In the genomic region with DNA sequence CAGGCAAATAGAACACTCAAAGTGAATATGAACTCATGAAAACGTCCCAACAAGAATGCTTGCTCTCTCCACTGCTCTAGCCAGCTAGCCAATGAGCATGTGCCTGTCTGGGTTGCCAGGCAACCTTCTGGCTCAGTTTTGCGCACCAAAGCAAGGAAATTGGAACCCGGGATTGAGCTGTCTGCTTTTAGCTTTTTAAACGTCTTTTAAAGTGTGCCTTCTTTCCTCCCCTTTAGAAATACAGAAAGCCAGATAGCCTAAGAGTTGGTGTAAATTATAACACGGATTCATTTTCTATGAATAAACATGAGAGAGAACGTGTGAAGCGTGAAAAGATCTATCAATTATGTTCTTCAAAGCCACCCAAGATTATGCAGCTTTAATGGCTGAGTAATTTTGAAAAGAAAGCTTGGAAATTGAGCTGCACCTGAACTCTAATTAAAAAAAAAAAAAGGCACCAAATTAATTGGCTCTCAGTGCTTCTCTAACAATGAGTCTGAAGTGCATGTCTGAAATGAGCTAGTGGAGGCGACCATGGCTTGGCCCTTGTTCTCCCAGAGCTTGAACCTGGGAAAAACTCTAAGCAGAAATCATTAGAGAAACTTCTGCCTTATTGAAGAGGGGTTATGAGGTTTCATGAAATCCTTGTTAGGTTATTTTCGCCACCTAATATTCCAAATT, we compare ENCODE assay signal across 11 mouse cellular contexts. TPM values are rescaled to one million over a fixed set of nuclear protein-coding genes. Genes with fewer than 3 reads are reported as not detected.
DNase-seq lines count a peak whose midpoint lies in the region; ATAC-seq and TF ChIP-seq lines count a peak whose summit lies in the region.
"Had no signal": no experiment of that assay in that cellular context is flagged by ENCODE, and none has a peak within 500 bp of the region (broad histone marks: within the 10 kb centered on the region; RNA-seq: fewer than 3 reads in every experiment).

No protein-coding gene starts in this region.

- peak overlapping the region; percentile 41 for H3K4me2 ChIP-seq in hindbrain, embryonic 15.5 days
- no peak overlapping the region for H3K4me2 ChIP-seq in lung, postnatal 0 days (replicated peaks; ENCODE audit: low read depth, low read length)
- H3K4me2 ChIP-seq: heart, embryonic 13.5 days had no signal

- peak overlapping the region; percentile 49 for H3K27ac ChIP-seq in hindbrain, embryonic 15.5 days (replicated peaks)
- H3K27ac ChIP-seq in lung, postnatal 0 days (ENCODE audit: low read length) = no peak overlapping the region
- H3K27ac ChIP-seq: heart, embryonic 13.5 days; macrophage had no signal

- peaks cover 15% of the 10 kb centered on the region for H3K4me1 ChIP-seq in hindbrain, embryonic 15.5 days (replicated peaks)
- no peaks in the 10 kb centered on the region for H3K4me1 ChIP-seq in lung, postnatal 0 days (ENCODE audit: insufficient read depth, low read depth, low read length)
- H3K4me1 ChIP-seq: heart, embryonic 13.5 days had no signal

- H3K4me3 ChIP-seq in hindbrain, embryonic 15.5 days = no peak overlapping the region
- no peak overlapping the region for H3K4me3 ChIP-seq in lung, postnatal 0 days (ENCODE audit: low read depth, low read length)
- H3K4me3 ChIP-seq: heart, embryonic 13.5 days had no signal

- WGBS in hindbrain, embryonic 15.5 days = 19% methylated on average over 9 of the region's 9 CpGs
- 59% methylated on average over 9 of the region's 9 CpGs for WGBS in lung, postnatal 0 days

- no peak overlapping the region for H3K9ac ChIP-seq in hindbrain, embryonic 15.5 days
- H3K9ac ChIP-seq in lung, postnatal 0 days (replicated peaks; ENCODE audit: low read depth) = no peak overlapping the region
- H3K9ac ChIP-seq: heart, embryonic 13.5 days had no signal

- intact Hi-C loops in left cerebral cortex, postnatal 25 days (cut with DNase I) = no loop called here

- 0 out of 2 replicates have a peak, but pooled peaks cover 3% of the 10 kb centered on the region for H3K27me3 ChIP-seq in hindbrain, embryonic 15.5 days
- no peaks in the 10 kb centered on the region for H3K27me3 ChIP-seq in lung, postnatal 0 days (replicated peaks; ENCODE audit: insufficient read depth, low read length)
- H3K27me3 ChIP-seq: heart, embryonic 13.5 days had no signal

- peak; percentile 83; the same call in 1 of the 2 replicates for ATAC-seq in hindbrain, embryonic 15.5 days (ENCODE audit: low FRiP score, low read depth)
- no peak for ATAC-seq in lung, postnatal 0 days

- TF ChIP-seq EP300 in lung, postnatal 0 days (IDR thresholded peaks at IDR 0.05) = no peak

- H3K9me3 ChIP-seq in hindbrain, embryonic 15.5 days = no peaks in the 10 kb centered on the region
- H3K9me3 ChIP-seq in lung, postnatal 0 days (ENCODE audit: low read length) = no peaks in the 10 kb centered on the region
- H3K9me3 ChIP-seq: heart, embryonic 13.5 days had no signal

- H3K36me3 ChIP-seq in hindbrain, embryonic 15.5 days = no peaks in the 10 kb centered on the region
- no peaks in the 10 kb centered on the region for H3K36me3 ChIP-seq in lung, postnatal 0 days (ENCODE audit: insufficient read depth, low read length)
- H3K36me3 ChIP-seq: heart, embryonic 13.5 days had no signal

- peak; percentile 3 for DNase-seq in kidney, adult 11 months
- no peak for DNase-seq in kidney, adult 8-10 months
- DNase-seq in left cerebral cortex, postnatal 25 days (ENCODE audit: low spot score in 2 of 2) = peak; percentile 52 to 71
- DNase-seq in right cerebral cortex, postnatal 25 days = peak; percentile 35
- DNase-seq in lung, postnatal 0 days (ENCODE audit: low spot score) = no peak
- DNase-seq in urinary bladder, postnatal 14 days (ENCODE audit: low spot score) = no peak
- DNase-seq in adrenal gland, postnatal 36 days = no peak
- DNase-seq: thymus, postnatal 14 days had no signal

- TF ChIP-seq CTCF in lung, postnatal 0 days (IDR thresholded peaks at IDR 0.05) = no peak

RNA-seq across cellular contexts. Expression of a gene that starts 6.0 kb away (rescaled TPM):
- not detected in 2 replicates for polyA plus RNA-seq in hindbrain, embryonic 15.5 days (2015; fragmentation: Nextera tagmentation; extraction: Ambion mirVana)
- total RNA-seq in left cerebral cortex, postnatal 25 days (2021) = not detected
- polyA plus RNA-seq in lung, postnatal 0 days (2015; fragmentation: Nextera tagmentation; extraction: Ambion mirVana) = not detected in 2 replicates
- total RNA-seq in adrenal gland, postnatal 36 days (2021) = not detected
- polyA plus RNA-seq: macrophage had no signal

RNA-seq across cellular contexts. Expression of a gene that starts 48.1 kb away (rescaled TPM):
- 44.2 TPM in 2 replicates for polyA plus RNA-seq in hindbrain, embryonic 15.5 days (2015; fragmentation: Nextera tagmentation; extraction: Ambion mirVana)
- 10 to 100 TPM; 53.2 to 58.2 TPM for total RNA-seq in left cerebral cortex, postnatal 25 days (2021)
- polyA plus RNA-seq in lung, postnatal 0 days (2015; fragmentation: Nextera tagmentation; extraction: Ambion mirVana) = 24.3 and 25.8 TPM in 2 replicates
- 10 to 100 TPM; 30.5 to 34.0 TPM for total RNA-seq in adrenal gland, postnatal 36 days (2021)

Comparison
In these comparisons a context has a peak if more than half of its experiments do, and no peak if none do; other contexts are left out.
1. DNase-seq: peak in kidney, adult 11 months (single experiment), left cerebral cortex, postnatal 25 days (2 of 2) and right cerebral cortex, postnatal 25 days (single experiment); none in kidney, adult 8-10 months (0 of 2), lung, postnatal 0 days (single experiment), urinary bladder, postnatal 14 days (single experiment) and adrenal gland, postnatal 36 days (0 of 2).